Mouse (Mus musculus) adipocyte (in vitro differentiated cells): Measurements from ENCODE around the gene Catsperg1.

ENCODE experiments used
- DNase-seq: peaks from one replicate; pipeline ENCODE4 v3.0.0-alpha.2; 2016; ENCODE audit warnings: low spot score

Catsperg1 gene

DNA sequence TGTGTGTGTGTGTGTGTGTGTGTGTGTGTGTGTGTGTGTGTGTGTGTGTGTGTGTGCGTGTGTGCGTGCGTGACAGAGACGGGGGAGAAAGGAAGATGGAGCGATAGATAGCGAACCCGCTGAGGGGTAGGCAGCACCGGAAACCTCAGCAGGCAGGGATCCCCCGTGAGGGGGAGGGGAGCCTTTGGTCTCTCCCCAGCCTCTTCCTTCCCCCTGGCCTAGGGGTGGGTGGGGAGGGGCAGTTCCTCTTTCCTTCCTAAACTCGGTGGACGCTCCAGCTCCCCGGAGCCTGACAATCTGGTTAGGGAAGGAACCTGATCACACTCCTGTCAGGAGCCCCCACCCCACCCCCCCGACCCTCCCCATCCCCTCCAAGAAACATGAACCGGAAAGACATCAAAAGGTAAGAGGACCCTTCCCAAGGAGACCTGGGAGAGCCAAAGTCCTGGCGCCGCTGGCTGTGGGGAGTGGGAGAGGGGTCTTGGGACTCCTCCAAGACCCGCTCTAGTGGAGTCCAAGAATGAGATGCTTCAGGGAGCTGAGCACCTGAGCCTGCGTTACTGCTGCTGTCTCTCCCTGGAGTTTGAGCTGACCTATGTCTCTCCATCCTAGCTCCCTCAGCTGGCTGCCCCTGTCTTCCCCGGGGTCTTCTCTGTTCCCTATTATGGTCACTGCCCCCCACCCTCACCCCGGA, 79.0 kb downstream of the Catsperg1 start, which contains the start of gene Rasgrp4:
Gene Rasgrp4, plus strand, starts transcription at position 159 of the 694 bp plus-strand sequence.
- DNase-seq = no peak

DNA sequence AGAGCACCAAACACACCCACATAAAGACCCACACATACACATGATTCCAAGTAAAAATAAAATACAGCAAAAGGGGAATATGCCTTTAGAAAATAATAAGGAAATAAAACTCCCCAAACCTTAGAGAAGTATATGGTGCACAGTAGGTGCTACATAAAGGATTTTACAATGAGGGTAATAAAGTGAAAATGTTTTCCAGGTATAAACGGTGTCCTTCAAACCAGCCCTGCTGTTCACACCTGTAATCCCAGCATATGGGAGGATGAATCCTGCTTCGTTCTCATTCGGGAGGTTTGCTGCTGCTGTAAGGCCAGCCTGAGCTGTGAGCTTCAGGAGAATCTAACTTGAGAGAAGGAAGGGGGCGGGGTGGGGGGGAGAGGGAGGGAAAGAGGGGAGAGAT, 79.6 kb downstream of the Catsperg1 start:
- no peak for DNase-seq
